Mouse (Mus musculus) brain, embryonic 14.5 days (tissue): ENCODE results near the gene Tmem106c. TPM values are rescaled to one million over a fixed set of nuclear protein-coding genes. Genes with fewer than 3 reads are reported as not detected.

ENCODE experiments used
- DNase-seq: peaks from one replicate; pipeline ENCODE4 v3.0.0-alpha.2; 2011; ENCODE audit warnings: low read depth
- CTCF ChIP-seq: fragments of 200-500 bp; IDR thresholded peaks from 2 replicates; pipeline ENCODE4 v1.5.1; 2012; ENCODE audit warnings: inconsistent platforms, mild to moderate bottlenecking, moderate library complexity, borderline replicate concordance; ENCODE audit not compliant: insufficient read depth, insufficient read length; ENCODE audit errors: extremely low read depth
- POLR2A ChIP-seq: fragments of 200-500 bp; IDR thresholded peaks from 2 replicates; pipeline ENCODE4 v1.6.1; 2012; ENCODE audit warnings: mild to moderate bottlenecking, inconsistent platforms, borderline replicate concordance; ENCODE audit not compliant: poor library complexity, insufficient read depth, insufficient read length, severe bottlenecking; ENCODE audit errors: extremely low read depth
- polyA plus RNA-seq: library from polyadenylated mRNA; depleted of rRNA; stranded (reverse); fragments of >200 nt; gene quantifications from 2 replicates; pipeline ENCODE4 v1.2.3, GENCODE M21; 2012

Gene Tmem106c
- polyA plus RNA-seq, 1 experiment = 57.7 TPM

GRCm38 (mm10) chr15:97963329-97963988, 541 bp upstream of the Tmem106c start:
- no peak for TF ChIP-seq POLR2A
- TF ChIP-seq CTCF = no peak
- DNase-seq = peak; percentile 28

GRCm38 (mm10) chr15:97964836-97965187, 812 bp downstream of the Tmem106c start:
- TF ChIP-seq POLR2A (no peak), CTCF (no peak)
- no peak for DNase-seq

GRCm38 (mm10) chr15:97965311-97966045, 1.5 kb downstream of the Tmem106c start:
- DNase-seq = peak; percentile 13
- TF ChIP-seq POLR2A (no peak), CTCF (no peak)

- peak; percentile 44 for DNase-seq
- TF ChIP-seq POLR2A (no peak), CTCF (peak; percentile 74)
Observed at GRCm38 (mm10) chr15:97970299-97970698, 6.3 kb downstream of the Tmem106c start.

- DNase-seq = no peak
- TF ChIP-seq CTCF = no peak
- no peak for TF ChIP-seq POLR2A
Observed at GRCm38 (mm10) chr15:97972580-97972979, 8.6 kb downstream of the Tmem106c start.

GRCm38 (mm10) chr15:97973248-97974005, 9.4 kb downstream of the Tmem106c start:
- DNase-seq = peak; percentile 64
- no peak for TF ChIP-seq POLR2A
- TF ChIP-seq CTCF = no peak

GRCm38 (mm10) chr15:97981560-97981959, 17.6 kb downstream of the Tmem106c start:
- DNase-seq = no peak
- TF ChIP-seq POLR2A = no peak
- TF ChIP-seq CTCF = no peak

GRCm38 (mm10) chr15:97989544-97989943, 25.5 kb downstream of the Tmem106c start:
- peak; percentile 69 for DNase-seq
- no peak for TF ChIP-seq POLR2A
- no peak for TF ChIP-seq CTCF

GRCm38 (mm10) chr15:97990124-97990523, 26.1 kb downstream of the Tmem106c start:
- peak; percentile 90 for DNase-seq
- TF ChIP-seq POLR2A (no peak), CTCF (no peak)

GRCm38 (mm10) chr15:97990721-97991120, 26.7 kb downstream of the Tmem106c start:
- no peak for TF ChIP-seq POLR2A
- no peak for TF ChIP-seq CTCF
- no peak for DNase-seq

GRCm38 (mm10) chr15:97991285-97991895, 27.4 kb downstream of the Tmem106c start:
- no peak for TF ChIP-seq POLR2A
- no peak for TF ChIP-seq CTCF
- DNase-seq = peak; percentile 35

- TF ChIP-seq CTCF = peak; percentile 26; the same call in 1 of the 2 replicates
- no peak for TF ChIP-seq POLR2A
- DNase-seq = no peak
Observed at GRCm38 (mm10) chr15:97992027-97992711, 28.2 kb downstream of the Tmem106c start.
